Mouse (Mus musculus) megakaryocyte, embryonic 14.5 days (primary cell): ENCODE data around the gene Thoc5.

ENCODE experiments used
- FLI1 ChIP-seq: IDR thresholded peaks from 2 replicates; pipeline ENCODE4 v1.6.1; 2012; ENCODE audit warnings: low read length, inconsistent platforms, mixed read lengths
- GATA1 ChIP-seq: IDR thresholded peaks from 3 replicates; pipeline ENCODE4 v1.6.1; 2012; ENCODE audit warnings: mixed read lengths, low read length, inconsistent platforms, borderline replicate concordance

DNA sequence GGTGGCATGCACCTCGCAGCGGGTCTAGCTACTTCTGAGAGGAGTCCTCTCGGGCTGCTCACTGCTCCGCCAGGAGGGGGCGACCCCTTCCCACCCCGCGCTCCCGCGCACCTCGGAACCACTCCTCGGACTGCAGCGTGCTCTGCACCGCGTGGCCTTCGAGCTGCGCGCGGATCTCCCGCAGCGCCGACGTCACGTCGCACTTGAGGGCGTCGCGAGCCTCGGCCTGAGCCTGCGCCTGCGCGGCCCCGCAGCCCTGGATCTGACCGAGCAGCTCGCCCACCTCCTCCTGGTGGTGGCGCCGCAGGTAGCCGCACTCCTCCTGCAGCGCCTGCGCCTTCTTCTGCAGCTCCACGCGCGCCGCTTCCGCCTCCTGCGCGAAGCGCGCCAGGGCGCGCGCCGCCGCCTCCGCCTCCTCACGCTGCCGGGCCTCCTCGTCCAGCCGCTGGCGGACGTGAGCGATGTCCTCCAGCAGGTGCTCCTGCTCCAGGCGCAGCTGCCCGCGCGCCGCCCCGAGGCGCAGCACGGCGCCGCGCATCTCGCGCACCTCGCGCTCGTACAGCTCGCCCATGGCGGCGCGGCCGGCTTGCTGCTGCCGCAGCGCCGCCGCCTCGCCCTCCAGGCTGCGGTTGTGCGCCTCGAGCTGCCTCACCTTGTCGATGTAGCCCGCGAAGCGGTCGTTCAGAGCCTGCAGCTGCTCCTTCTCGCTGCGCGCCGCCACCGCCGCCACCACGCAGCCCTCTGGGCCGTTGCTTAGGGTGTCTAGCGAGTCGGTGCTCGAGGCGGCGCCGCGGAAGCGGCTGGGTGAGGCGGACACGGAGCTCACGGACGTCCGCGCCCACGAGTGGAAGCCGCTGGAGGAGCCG, 52.1 kb downstream of the Thoc5 start:
- TF ChIP-seq GATA1 = no peak
- TF ChIP-seq FLI1 = no peak
